Mouse (Mus musculus): Measurements from ENCODE around the gene Ablim1.

DNA sequence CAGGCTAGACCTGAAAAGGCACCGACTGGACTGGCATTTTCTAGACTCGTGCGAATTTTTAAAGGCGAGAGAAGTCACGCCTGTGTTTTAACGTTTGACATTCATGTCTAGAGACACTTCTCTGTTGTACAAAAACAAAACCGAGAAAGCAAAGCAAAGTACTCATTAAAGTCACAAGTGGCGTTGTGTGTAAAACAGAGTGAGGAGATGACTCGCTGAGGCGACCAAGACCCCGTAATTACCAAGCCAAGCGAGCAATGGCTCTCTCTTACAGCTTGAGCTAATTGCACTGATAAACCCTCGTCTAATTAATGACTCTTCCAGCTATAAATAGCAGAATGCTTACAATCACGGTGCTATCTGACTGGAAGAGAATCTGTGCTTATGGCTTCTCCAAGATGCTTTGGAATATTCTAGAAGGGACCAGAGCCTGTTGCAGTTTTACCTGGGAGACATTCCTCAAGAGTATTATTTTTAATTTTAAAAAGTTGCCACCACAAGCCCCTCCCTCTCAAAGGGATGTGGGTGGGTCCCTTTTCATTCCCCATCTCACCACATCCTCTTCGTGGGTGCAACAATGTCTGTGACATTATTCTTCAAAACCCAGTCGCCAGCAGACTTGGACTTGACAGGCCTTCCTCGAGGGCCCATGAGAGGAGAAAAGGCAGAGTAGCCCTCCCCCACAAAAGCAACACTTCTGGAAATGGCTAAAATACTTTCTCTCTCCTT is 232.1 kb downstream of the Ablim1 start:
- no peak for TF ChIP-seq POLR2A (IDR thresholded peaks at IDR 0.05; ENCODE audit: extremely low read depth, insufficient read depth, low read length)
- no peak for TF ChIP-seq CTCF (IDR thresholded peaks at IDR 0.05; ENCODE audit: low read depth, low read length)

Measured in liver, adult 2 months (tissue).